Mouse (Mus musculus): Measurements from ENCODE around the gene Spire2. TPM values are rescaled to one million over a fixed set of nuclear protein-coding genes. Genes with fewer than 3 reads are reported as not detected.
A peak's percentile ranks its signal among the peaks of the same experiment; 100 is the strongest.

Spire2 gene
- total RNA-seq, 2 experiments from 2014 or later: 15.4 to 15.6 TPM

- DNase-seq (ENCODE audit: low spot score in 2 of 2): peak in 1 of 2 experiments; percentile 20
Observed at GRCm38 (mm10) chr8:123333091-123333587, 626 bp downstream of the Spire2 start.

- peak; percentile 28 to 47 for DNase-seq (ENCODE audit: low spot score in 2 of 2)
Observed at GRCm38 (mm10) chr8:123333864-123334263, 1.4 kb downstream of the Spire2 start.

GRCm38 (mm10) chr8:123334467-123334866, 2.0 kb downstream of the Spire2 start:
- DNase-seq (ENCODE audit: low spot score in 2 of 2): no peak

- DNase-seq (ENCODE audit: low spot score in 2 of 2): no peak
Observed at GRCm38 (mm10) chr8:123337475-123337874, 5.0 kb downstream of the Spire2 start.

GRCm38 (mm10) chr8:123340071-123340470, 7.6 kb downstream of the Spire2 start:
- no peak for DNase-seq (ENCODE audit: low spot score in 2 of 2)

GRCm38 (mm10) chr8:123341040-123342015, 8.8 kb downstream of the Spire2 start:
- DNase-seq (ENCODE audit: low spot score in 2 of 2): no peak

GRCm38 (mm10) chr8:123342253-123342652, 9.7 kb downstream of the Spire2 start:
- no peak for DNase-seq (ENCODE audit: low spot score in 2 of 2)

- DNase-seq (ENCODE audit: low spot score in 2 of 2): no peak
Observed at GRCm38 (mm10) chr8:123342911-123343310, 10.4 kb downstream of the Spire2 start.

GRCm38 (mm10) chr8:123343422-123343821, 10.9 kb downstream of the Spire2 start:
- no peak for DNase-seq (ENCODE audit: low spot score in 2 of 2)

GRCm38 (mm10) chr8:123345135-123345534, 12.6 kb downstream of the Spire2 start:
- no peak for DNase-seq (ENCODE audit: low spot score in 2 of 2)

- DNase-seq (ENCODE audit: low spot score in 2 of 2): no peak
Observed at GRCm38 (mm10) chr8:123345856-123346255, 13.3 kb downstream of the Spire2 start.

GRCm38 (mm10) chr8:123347293-123347692, 14.8 kb downstream of the Spire2 start:
- no peak for DNase-seq (ENCODE audit: low spot score in 2 of 2)

- peak; percentile 30 to 53 for DNase-seq (ENCODE audit: low spot score in 2 of 2)
Observed at GRCm38 (mm10) chr8:123348237-123348843, 15.8 kb downstream of the Spire2 start.

GRCm38 (mm10) chr8:123349073-123349472, 16.6 kb downstream of the Spire2 start:
- DNase-seq (ENCODE audit: low spot score in 2 of 2): no peak

GRCm38 (mm10) chr8:123352118-123352517, 19.6 kb downstream of the Spire2 start:
- no peak for DNase-seq (ENCODE audit: low spot score in 2 of 2)

GRCm38 (mm10) chr8:123352786-123353185, 20.3 kb downstream of the Spire2 start:
- peak; percentile 23 to 55 for DNase-seq (ENCODE audit: low spot score in 2 of 2)

- no peak for DNase-seq (ENCODE audit: low spot score in 2 of 2)
Observed at GRCm38 (mm10) chr8:123353216-123353615, 20.7 kb downstream of the Spire2 start.

- DNase-seq (ENCODE audit: low spot score in 2 of 2): peak; percentile 84 to 88
Observed at GRCm38 (mm10) chr8:123361082-123361739, 28.7 kb downstream of the Spire2 start.

GRCm38 (mm10) chr8:123373403-123374238, 41.1 kb downstream of the Spire2 start, which contains the start of gene Tcf25:
Tcf25 (plus strand) TSS chr8:123373753.
- DNase-seq (ENCODE audit: low spot score in 2 of 2): peak; percentile 96

- peak; percentile 92 to 93 for DNase-seq (ENCODE audit: low spot score in 2 of 2)
Observed at GRCm38 (mm10) chr8:123374239-123374578, 41.7 kb downstream of the Spire2 start.

GRCm38 (mm10) chr8:123375701-123376100, 43.2 kb downstream of the Spire2 start:
- DNase-seq (ENCODE audit: low spot score in 2 of 2): no peak
